Mouse (Mus musculus) neutrophil, adult 5-6 weeks (primary cell): ENCODE results near the gene Ccr7. TPM values are rescaled to one million over a fixed set of nuclear protein-coding genes. Genes with fewer than 3 reads are reported as not detected.

ENCODE experiments used
- ATAC-seq: fragments of 151-379, 151-347 bp; 2 replicates; pipeline ENCODE4 v1.8.0; 2017; ENCODE audit warnings: mild to moderate bottlenecking, moderate TSS enrichment; ENCODE audit not compliant: insufficient number of reproducible peaks, poor library complexity, low FRiP score, severe bottlenecking; ENCODE audit errors: extremely low read depth
- total RNA-seq: library from RNA; stranded (forward); fragments of 200-1000 nt; gene quantifications from 2 replicates; pipeline ENCODE4 v1.2.3, GENCODE M21; 2017

The Ccr7 gene
- total RNA-seq, 1 experiment from 2014 or later = 173 TPM

- ATAC-seq = no peak
These were observed 11.5 kb downstream of the Ccr7 start for GRCm38 (mm10) chr11:99143123-99144082.

- no peak for ATAC-seq
These were observed 12.3 kb downstream of the Ccr7 start for GRCm38 (mm10) chr11:99142493-99143095.

- no peak for ATAC-seq
These were observed 12.8 kb downstream of the Ccr7 start for GRCm38 (mm10) chr11:99142046-99142445.

GRCm38 (mm10) chr11:99141600-99141999 is 13.3 kb downstream of the Ccr7 start:
- ATAC-seq = no peak

GRCm38 (mm10) chr11:99138976-99139375 is 15.9 kb downstream of the Ccr7 start:
- ATAC-seq = no peak

- no peak for ATAC-seq
These were observed 17.5 kb downstream of the Ccr7 start for GRCm38 (mm10) chr11:99137385-99137784.

- no peak for ATAC-seq
These were observed 17.9 kb downstream of the Ccr7 start for GRCm38 (mm10) chr11:99136961-99137360.

- peak; percentile 49 for ATAC-seq
These were observed 18.5 kb downstream of the Ccr7 start for GRCm38 (mm10) chr11:99136361-99136760.

GRCm38 (mm10) chr11:99135047-99135440 is 19.8 kb downstream of the Ccr7 start:
- no peak for ATAC-seq

GRCm38 (mm10) chr11:99134266-99135046 is 20.4 kb downstream of the Ccr7 start:
- ATAC-seq = no peak

GRCm38 (mm10) chr11:99133285-99133897 is 21.5 kb downstream of the Ccr7 start:
- ATAC-seq = no peak

GRCm38 (mm10) chr11:99132091-99132730 is 22.7 kb downstream of the Ccr7 start:
- peak; percentile 50 for ATAC-seq

GRCm38 (mm10) chr11:99131463-99131840 is 23.4 kb downstream of the Ccr7 start:
- no peak for ATAC-seq

- ATAC-seq = no peak
These were observed 24.0 kb downstream of the Ccr7 start for GRCm38 (mm10) chr11:99130736-99131462.

GRCm38 (mm10) chr11:99129287-99129686 is 25.6 kb downstream of the Ccr7 start:
- no peak for ATAC-seq

- ATAC-seq = no peak
These were observed 26.8 kb downstream of the Ccr7 start for GRCm38 (mm10) chr11:99127785-99128682.
